Comparison of ENCODE assay signal across 9 mouse cellular contexts in genomic region chr6:40893577-40893976, GRCm38 (mm10). TPM values are rescaled to one million over a fixed set of nuclear protein-coding genes. Genes with fewer than 3 reads are reported as not detected.
DNase-seq lines count a peak whose midpoint lies in the region; ATAC-seq lines count a peak whose summit lies in the region.
"Had no signal": no experiment of that assay in that cellular context is flagged by ENCODE, and none has a peak within 500 bp of the region (broad histone marks: within the 10 kb centered on the region; RNA-seq: fewer than 3 reads in every experiment).

No protein-coding gene starts in this region.

- no peaks in the 10 kb centered on the region for H3K9me3 ChIP-seq in hindbrain, embryonic 11.5 days (ENCODE audit: control insufficient read depth, low read length)
- no peaks in the 10 kb centered on the region for H3K9me3 ChIP-seq in hindbrain, embryonic 12.5 days (replicated peaks)
- H3K9me3 ChIP-seq in midbrain, embryonic 14.5 days (ENCODE audit: control insufficient read depth, low read length) = no peaks in the 10 kb centered on the region
- H3K9me3 ChIP-seq: liver, embryonic 15.5 days had no signal

- WGBS in hindbrain, embryonic 11.5 days = 46% methylated on average over 7 of the region's 7 CpGs
- WGBS in hindbrain, embryonic 12.5 days = 44% methylated on average over 7 of the region's 7 CpGs
- 41% methylated on average over 7 of the region's 7 CpGs for WGBS in midbrain, embryonic 14.5 days

- ATAC-seq in hindbrain, embryonic 11.5 days (ENCODE audit: low FRiP score) = 0 out of 2 replicates have a peak, but pooled peaks have one; percentile 19
- no peak for ATAC-seq in hindbrain, embryonic 12.5 days (ENCODE audit: low FRiP score)
- peak; percentile 43 for ATAC-seq in inflammation-experienced regulatory T-cells, adult 6 months
- ATAC-seq in midbrain, embryonic 14.5 days (ENCODE audit: low FRiP score, low TSS enrichment) = no peak

- no peaks in the 10 kb centered on the region for H3K4me1 ChIP-seq in hindbrain, embryonic 11.5 days (replicated peaks; ENCODE audit: control insufficient read depth, insufficient read depth, low read length)
- no peaks in the 10 kb centered on the region for H3K4me1 ChIP-seq in hindbrain, embryonic 12.5 days
- no peaks in the 10 kb centered on the region for H3K4me1 ChIP-seq in midbrain, embryonic 14.5 days (ENCODE audit: control insufficient read depth, insufficient read depth, low read length)

- H3K27me3 ChIP-seq in hindbrain, embryonic 11.5 days (ENCODE audit: control insufficient read depth, insufficient read depth, low read length) = no peaks in the 10 kb centered on the region
- H3K27me3 ChIP-seq in hindbrain, embryonic 12.5 days = no peaks in the 10 kb centered on the region
- H3K27me3 ChIP-seq in midbrain, embryonic 14.5 days (ENCODE audit: control insufficient read depth, insufficient read depth, low read length) = no peaks in the 10 kb centered on the region
- H3K27me3 ChIP-seq: liver, embryonic 15.5 days had no signal

- no peak overlapping the region for H3K9ac ChIP-seq in hindbrain, embryonic 11.5 days (ENCODE audit: low read depth, low read length)
- H3K9ac ChIP-seq in hindbrain, embryonic 12.5 days = no peak overlapping the region
- no peak overlapping the region for H3K9ac ChIP-seq in midbrain, embryonic 14.5 days (replicated peaks; ENCODE audit: low read length)
- H3K9ac ChIP-seq: liver, embryonic 15.5 days had no signal

- no peak overlapping the region for H3K27ac ChIP-seq in hindbrain, embryonic 11.5 days (ENCODE audit: low read depth, low read length)
- no peak overlapping the region for H3K27ac ChIP-seq in hindbrain, embryonic 12.5 days
- H3K27ac ChIP-seq in midbrain, embryonic 14.5 days (replicated peaks; ENCODE audit: low read depth, low read length) = no peak overlapping the region
- H3K27ac ChIP-seq: liver, embryonic 15.5 days had no signal

- H3K4me2 ChIP-seq in hindbrain, embryonic 11.5 days (replicated peaks; ENCODE audit: low read depth, low read length) = no peak overlapping the region
- H3K4me2 ChIP-seq in hindbrain, embryonic 12.5 days (replicated peaks) = no peak overlapping the region
- no peak overlapping the region for H3K4me2 ChIP-seq in midbrain, embryonic 14.5 days (ENCODE audit: low read length)
- H3K4me2 ChIP-seq: liver, embryonic 15.5 days had no signal

- H3K4me3 ChIP-seq in hindbrain, embryonic 11.5 days (ENCODE audit: low read depth, low read length) = no peak overlapping the region
- H3K4me3 ChIP-seq in hindbrain, embryonic 12.5 days = no peak overlapping the region
- no peak overlapping the region for H3K4me3 ChIP-seq in midbrain, embryonic 14.5 days (replicated peaks; ENCODE audit: low read depth, low read length)
- H3K4me3 ChIP-seq: liver, embryonic 15.5 days had no signal

- DNase-seq in hindbrain, embryonic 11.5 days (ENCODE audit: low spot score) = peak; percentile 59
- DNase-seq in CD8-positive naive resting alpha-beta T cell, adult 2 months (ENCODE audit: low read depth in 2 of 2, low spot score in 2 of 2) = peak; percentile 60 to 68
- DNase-seq in adrenal gland, adult 18-20 months (ENCODE audit: low spot score in 2 of 2) = peak; percentile 30 to 33
- DNase-seq in midbrain, embryonic 14.5 days = peak; percentile 24
- peak; percentile 68 for DNase-seq in thymus, postnatal 25 days
- no peak for DNase-seq in cerebellum, postnatal 36 days

- no peaks in the 10 kb centered on the region for H3K36me3 ChIP-seq in hindbrain, embryonic 11.5 days (ENCODE audit: control insufficient read depth, insufficient read depth, low read length)
- H3K36me3 ChIP-seq in hindbrain, embryonic 12.5 days = no peaks in the 10 kb centered on the region
- H3K36me3 ChIP-seq in midbrain, embryonic 14.5 days (ENCODE audit: control insufficient read depth, insufficient read depth, low read length) = no peaks in the 10 kb centered on the region
- H3K36me3 ChIP-seq: liver, embryonic 15.5 days had no signal

RNA-seq across cellular contexts. Expression of gene Moxd2, which starts 6.3 kb away (rescaled TPM):
- polyA plus RNA-seq in hindbrain, embryonic 11.5 days (2014; fragmentation: Nextera tagmentation; extraction: Ambion mirVana) = not detected in 2 replicates
- polyA plus RNA-seq in hindbrain, embryonic 12.5 days (2016; fragmentation: Nextera tagmentation; extraction: Ambion mirVana) = not detected in 2 replicates
- total RNA-seq in adrenal gland, adult 18-20 months (2021) = not detected
- polyA plus RNA-seq in inflammation-experienced regulatory T-cells, adult 6 months (2017; shearing (Covaris generic)) = under 1 TPM; 0.50 to 0.71 (median 0.66) TPM
- polyA plus RNA-seq in midbrain, embryonic 14.5 days (2014; fragmentation: Nextera tagmentation; extraction: Ambion mirVana) = not detected in 2 replicates
- polyA plus RNA-seq: liver, embryonic 15.5 days had no signal

RNA-seq across cellular contexts. Expression of gene Prss58, which starts 6.6 kb away (rescaled TPM):
- not detected in 2 replicates for polyA plus RNA-seq in hindbrain, embryonic 11.5 days (2014; fragmentation: Nextera tagmentation; extraction: Ambion mirVana)
- not detected in 2 replicates for polyA plus RNA-seq in hindbrain, embryonic 12.5 days (2016; fragmentation: Nextera tagmentation; extraction: Ambion mirVana)
- not detected for total RNA-seq in adrenal gland, adult 18-20 months (2021)
- not detected for polyA plus RNA-seq in inflammation-experienced regulatory T-cells, adult 6 months (2017; shearing (Covaris generic))
- polyA plus RNA-seq in midbrain, embryonic 14.5 days (2014; fragmentation: Nextera tagmentation; extraction: Ambion mirVana) = not detected in 2 replicates
- polyA plus RNA-seq: liver, embryonic 15.5 days had no signal

RNA-seq across cellular contexts. Expression of gene 1700074P13Rik, which starts 46.8 kb away (rescaled TPM):
- polyA plus RNA-seq in hindbrain, embryonic 11.5 days (2014; fragmentation: Nextera tagmentation; extraction: Ambion mirVana) = not detected in 2 replicates
- not detected in 2 replicates for polyA plus RNA-seq in hindbrain, embryonic 12.5 days (2016; fragmentation: Nextera tagmentation; extraction: Ambion mirVana)
- total RNA-seq in adrenal gland, adult 18-20 months (2021) = not detected
- polyA plus RNA-seq in inflammation-experienced regulatory T-cells, adult 6 months (2017; shearing (Covaris generic)) = not detected
- not detected in 2 replicates for polyA plus RNA-seq in midbrain, embryonic 14.5 days (2014; fragmentation: Nextera tagmentation; extraction: Ambion mirVana)
- polyA plus RNA-seq: liver, embryonic 15.5 days had no signal

RNA-seq across cellular contexts. Expression of gene Gm4744, which starts 58.1 kb away (rescaled TPM):
- polyA plus RNA-seq in hindbrain, embryonic 11.5 days (2014; fragmentation: Nextera tagmentation; extraction: Ambion mirVana) = not detected in 2 replicates
- not detected in 2 replicates for polyA plus RNA-seq in hindbrain, embryonic 12.5 days (2016; fragmentation: Nextera tagmentation; extraction: Ambion mirVana)
- total RNA-seq in adrenal gland, adult 18-20 months (2021) = not detected
- polyA plus RNA-seq in inflammation-experienced regulatory T-cells, adult 6 months (2017; shearing (Covaris generic)) = not detected
- polyA plus RNA-seq in midbrain, embryonic 14.5 days (2014; fragmentation: Nextera tagmentation; extraction: Ambion mirVana) = not detected in 2 replicates
- polyA plus RNA-seq: liver, embryonic 15.5 days had no signal

Comparison
In these comparisons a context has a peak if more than half of its experiments do, and no peak if none do; other contexts are left out.
1. ATAC-seq: peak in hindbrain, embryonic 11.5 days (single experiment) and inflammation-experienced regulatory T-cells, adult 6 months (single experiment); none in hindbrain, embryonic 12.5 days (single experiment) and midbrain, embryonic 14.5 days (single experiment).
2. DNase-seq: peak in hindbrain, embryonic 11.5 days (single experiment), CD8-positive naive resting alpha-beta T cell, adult 2 months (2 of 2), adrenal gland, adult 18-20 months (2 of 2), midbrain, embryonic 14.5 days (single experiment) and thymus, postnatal 25 days (single experiment); none in cerebellum, postnatal 36 days (0 of 2).